Mouse (Mus musculus) lung, postnatal 14 days (tissue): ENCODE data around the gene Tmem107.
A peak's percentile ranks its signal among the peaks of the same experiment; 100 is the strongest.

Experiments used
- DNase-seq: peaks from one replicate; pipeline ENCODE4 v3.0.0; 2021

Gene Tmem107

GRCm38 (mm10) chr11:69070590-69071222 is at the start of gene Tmem107:
Gene Tmem107, plus strand, starts transcription at chr11:69070806.
- peak; percentile 94 for DNase-seq

GRCm38 (mm10) chr11:69026562-69026961 is 44.0 kb upstream of the Tmem107 start:
- DNase-seq, result no peak

- no peak for DNase-seq
Observed at GRCm38 (mm10) chr11:69028805-69029204, 41.8 kb upstream of the Tmem107 start.

GRCm38 (mm10) chr11:69033552-69033951 is 37.1 kb upstream of the Tmem107 start:
- DNase-seq, result no peak

GRCm38 (mm10) chr11:69034585-69034984 is 36.0 kb upstream of the Tmem107 start:
- no peak for DNase-seq

- DNase-seq, result no peak
Observed at GRCm38 (mm10) chr11:69035411-69035810, 35.2 kb upstream of the Tmem107 start.

- DNase-seq, result peak; percentile 91
Observed at GRCm38 (mm10) chr11:69035849-69036248, 34.8 kb upstream of the Tmem107 start.

- DNase-seq, result peak; percentile 93
Observed at GRCm38 (mm10) chr11:69036486-69037230, 33.9 kb upstream of the Tmem107 start.

GRCm38 (mm10) chr11:69037231-69038061 is 33.2 kb upstream of the Tmem107 start:
- peak; percentile 89 for DNase-seq

GRCm38 (mm10) chr11:69038173-69038572 is 32.4 kb upstream of the Tmem107 start:
- DNase-seq, result no peak

- DNase-seq, result peak; percentile 89
Observed at GRCm38 (mm10) chr11:69045531-69046394, 24.8 kb upstream of the Tmem107 start, which contains the start of gene Aurkb. Gene Aurkb, plus strand, starts transcription at chr11:69045647.

GRCm38 (mm10) chr11:69046395-69046774 is 24.2 kb upstream of the Tmem107 start:
- no peak for DNase-seq

- no peak for DNase-seq
Observed at GRCm38 (mm10) chr11:69047592-69047991, 23.0 kb upstream of the Tmem107 start.

GRCm38 (mm10) chr11:69048151-69048550 is 22.5 kb upstream of the Tmem107 start:
- no peak for DNase-seq

GRCm38 (mm10) chr11:69050748-69051147 is 19.9 kb upstream of the Tmem107 start:
- no peak for DNase-seq

- no peak for DNase-seq
Observed at GRCm38 (mm10) chr11:69051771-69052170, 18.8 kb upstream of the Tmem107 start.

GRCm38 (mm10) chr11:69052824-69053421 is 17.7 kb upstream of the Tmem107 start:
- no peak for DNase-seq

- DNase-seq, result no peak
Observed at GRCm38 (mm10) chr11:69053848-69054247, 16.8 kb upstream of the Tmem107 start.

- no peak for DNase-seq
Observed at GRCm38 (mm10) chr11:69058265-69058664, 12.3 kb upstream of the Tmem107 start.

GRCm38 (mm10) chr11:69058729-69059356 is 11.8 kb upstream of the Tmem107 start:
- DNase-seq, result no peak

GRCm38 (mm10) chr11:69059357-69059974 is 11.1 kb upstream of the Tmem107 start, which contains the start of gene Borcs6:
Gene Borcs6, plus strand, starts transcription at chr11:69059717.
- peak; percentile 93 for DNase-seq
